Mouse (Mus musculus) hindlimb bud, embryonic 11.5 days (tissue): ENCODE data around the gene Tmem169.
A peak's percentile ranks its signal among the peaks of the same experiment; 100 is the strongest.
"Not testable (repeated sequence)": the region's sequence is repeated elsewhere in the genome, so short reads cannot be mapped to it uniquely, and the experiment has no call there.

Source experiments
- DNase-seq: peaks from one replicate; pipeline ENCODE4 v3.0.0-alpha.2; 2012; ENCODE audit warnings: low read depth, low spot score; ENCODE audit errors: extremely low spot score

Gene Tmem169

GRCm38 (mm10) chr1:72283992-72284485, at the start of gene Tmem169, which contains the start of gene Pecr:
Gene Tmem169, plus strand, starts transcription at chr1:72284369.
Gene Pecr, minus strand, starts transcription at chr1:72284314.
- peak; percentile 70 for DNase-seq

- peak; percentile 24 for DNase-seq
Observed at GRCm38 (mm10) chr1:72236363-72237006, 47.7 kb upstream of the Tmem169 start.

- DNase-seq = peak; percentile 46
Observed at GRCm38 (mm10) chr1:72237007-72237775, 47.0 kb upstream of the Tmem169 start.

- DNase-seq = no peak
Observed at GRCm38 (mm10) chr1:72238016-72238580, 46.1 kb upstream of the Tmem169 start.

- not testable (repeated sequence) for DNase-seq
Observed at GRCm38 (mm10) chr1:72239113-72239512, 45.1 kb upstream of the Tmem169 start.

GRCm38 (mm10) chr1:72242581-72243143, 41.5 kb upstream of the Tmem169 start:
- DNase-seq = no peak

GRCm38 (mm10) chr1:72243656-72244316, 40.4 kb upstream of the Tmem169 start:
- peak; percentile 71 for DNase-seq

DNA sequence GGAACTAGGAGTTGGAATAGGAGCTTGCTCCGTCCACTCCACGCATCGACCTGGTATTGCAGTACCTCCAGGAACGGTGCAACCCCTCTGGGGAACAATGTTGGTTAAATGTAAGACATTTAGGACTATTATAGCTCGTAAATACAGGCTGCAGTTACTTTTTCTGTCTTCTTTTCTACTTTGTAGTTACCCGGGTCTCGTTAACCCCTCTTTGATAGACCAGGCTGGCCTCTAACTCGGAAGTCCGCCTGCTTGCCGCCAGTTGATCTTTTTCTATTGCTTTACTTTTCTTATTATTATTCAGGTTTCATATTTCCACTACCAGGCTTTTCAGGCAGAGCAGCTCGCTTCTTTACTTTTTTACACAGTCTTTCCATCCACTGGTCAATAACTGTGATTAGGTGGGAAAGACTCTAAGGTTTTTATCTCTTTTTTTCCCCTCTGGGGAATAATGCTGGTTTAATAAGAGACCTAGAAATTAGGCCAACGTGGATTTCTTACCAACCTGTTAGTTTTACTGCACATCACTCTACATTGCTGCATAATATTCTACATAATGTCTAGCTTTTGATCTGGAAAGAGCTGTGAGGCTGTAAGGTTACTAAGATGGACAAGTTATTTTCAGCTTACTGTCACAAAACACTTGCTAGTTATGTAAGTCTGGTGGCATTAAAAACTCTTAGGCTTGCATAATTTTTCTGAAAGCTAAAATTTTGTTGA, 39.7 kb upstream of the Tmem169 start:
- peak; percentile 80 for DNase-seq

DNA sequence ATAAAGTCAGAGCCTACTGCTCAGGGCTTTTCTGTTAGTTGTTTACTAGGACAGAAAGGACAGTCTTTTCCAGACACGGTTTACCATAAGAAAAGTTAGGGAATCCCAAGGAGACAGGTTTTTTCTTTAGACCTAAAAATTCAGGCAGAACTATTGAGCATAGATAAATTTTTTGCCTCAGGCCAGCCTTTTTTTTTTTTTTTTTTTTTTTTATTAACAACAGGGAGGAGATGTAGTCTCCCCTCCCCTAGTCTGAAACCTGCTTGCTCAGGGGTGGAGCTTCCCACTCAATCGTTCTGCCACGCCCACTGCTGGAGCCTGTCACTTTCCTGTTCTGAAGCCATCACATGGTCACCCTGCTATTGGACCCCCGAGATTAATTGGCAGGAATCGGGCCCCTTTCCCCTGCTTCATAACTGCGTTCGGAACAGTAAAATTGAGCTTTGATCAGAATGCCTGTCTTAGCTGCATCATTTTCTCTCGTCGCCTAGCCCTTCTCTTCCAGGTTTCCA, 35.9 kb upstream of the Tmem169 start:
- DNase-seq = not testable (repeated sequence)

- no peak for DNase-seq
Observed at GRCm38 (mm10) chr1:72251806-72252205, 32.4 kb upstream of the Tmem169 start.

DNA sequence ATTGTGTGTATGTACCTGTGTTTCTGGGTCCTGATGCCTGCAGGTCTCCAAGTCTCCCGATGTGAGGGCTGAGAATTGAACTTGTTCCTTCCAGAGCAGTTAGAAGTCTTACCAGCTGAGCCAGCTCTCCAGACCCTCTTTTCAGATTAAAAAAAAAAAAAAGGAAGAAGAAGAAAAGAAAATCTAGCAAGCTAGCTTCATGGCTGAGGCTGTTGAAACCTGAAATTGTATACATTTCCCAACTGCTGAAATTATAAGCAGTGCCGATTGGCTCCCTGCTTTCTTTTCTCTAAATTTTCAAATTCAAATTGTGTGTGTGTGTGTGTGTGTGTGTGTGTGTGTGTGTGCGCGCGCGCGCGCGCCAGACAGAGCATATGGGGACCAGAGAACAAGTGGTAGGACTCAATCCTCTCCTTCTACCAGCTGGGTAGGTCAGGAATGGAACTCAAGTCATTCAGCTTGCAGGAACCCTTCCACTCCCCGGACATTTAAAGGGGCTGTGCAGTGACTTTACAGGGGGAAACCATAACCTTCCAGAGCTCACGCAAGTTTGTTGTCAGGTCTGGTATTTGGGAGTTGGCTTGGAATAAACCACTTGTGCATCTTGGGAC, 30.2 kb upstream of the Tmem169 start:
- DNase-seq = no peak

GRCm38 (mm10) chr1:72254545-72255061, 29.6 kb upstream of the Tmem169 start:
- DNase-seq = peak; percentile 50

DNA sequence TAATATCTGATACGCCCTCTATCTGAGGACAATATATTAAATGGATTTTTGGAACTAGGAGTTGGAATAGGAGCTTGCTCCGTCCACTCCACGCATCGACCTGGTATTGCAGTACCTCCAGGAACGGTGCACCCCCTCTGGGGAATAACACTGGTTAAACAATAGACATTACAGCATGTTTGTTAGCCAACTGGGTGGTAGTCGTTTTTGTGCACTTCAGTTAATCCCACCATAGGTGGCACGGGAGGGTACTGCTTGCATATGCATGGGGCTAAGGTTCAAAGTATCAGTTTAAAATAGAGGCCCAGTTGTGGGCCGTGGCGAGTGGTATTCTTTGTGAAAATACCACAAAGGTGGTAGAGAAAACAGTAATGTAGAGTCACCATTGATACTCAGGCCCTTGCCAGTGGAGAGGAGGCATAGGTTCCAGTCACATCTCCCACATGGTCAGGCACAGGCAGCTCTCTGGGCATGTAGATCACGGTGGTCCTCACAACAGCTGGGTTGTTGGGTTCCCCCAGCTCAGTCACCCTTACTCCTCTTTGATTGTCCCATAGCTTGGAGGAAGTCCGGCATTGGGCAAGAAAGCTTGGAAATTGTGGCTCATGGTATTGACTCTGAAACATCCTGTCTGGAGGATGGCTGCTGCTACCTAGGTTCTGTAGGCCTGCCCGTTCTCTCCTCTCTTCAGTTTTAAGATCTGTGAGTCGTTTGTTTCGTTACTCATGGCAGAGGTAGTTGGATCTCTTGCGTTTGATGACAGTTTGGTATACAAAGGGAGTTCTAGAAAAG, 28.9 kb upstream of the Tmem169 start:
- peak; percentile 89 for DNase-seq

- DNase-seq = no peak
Observed at GRCm38 (mm10) chr1:72255854-72256175, 28.4 kb upstream of the Tmem169 start.

DNA sequence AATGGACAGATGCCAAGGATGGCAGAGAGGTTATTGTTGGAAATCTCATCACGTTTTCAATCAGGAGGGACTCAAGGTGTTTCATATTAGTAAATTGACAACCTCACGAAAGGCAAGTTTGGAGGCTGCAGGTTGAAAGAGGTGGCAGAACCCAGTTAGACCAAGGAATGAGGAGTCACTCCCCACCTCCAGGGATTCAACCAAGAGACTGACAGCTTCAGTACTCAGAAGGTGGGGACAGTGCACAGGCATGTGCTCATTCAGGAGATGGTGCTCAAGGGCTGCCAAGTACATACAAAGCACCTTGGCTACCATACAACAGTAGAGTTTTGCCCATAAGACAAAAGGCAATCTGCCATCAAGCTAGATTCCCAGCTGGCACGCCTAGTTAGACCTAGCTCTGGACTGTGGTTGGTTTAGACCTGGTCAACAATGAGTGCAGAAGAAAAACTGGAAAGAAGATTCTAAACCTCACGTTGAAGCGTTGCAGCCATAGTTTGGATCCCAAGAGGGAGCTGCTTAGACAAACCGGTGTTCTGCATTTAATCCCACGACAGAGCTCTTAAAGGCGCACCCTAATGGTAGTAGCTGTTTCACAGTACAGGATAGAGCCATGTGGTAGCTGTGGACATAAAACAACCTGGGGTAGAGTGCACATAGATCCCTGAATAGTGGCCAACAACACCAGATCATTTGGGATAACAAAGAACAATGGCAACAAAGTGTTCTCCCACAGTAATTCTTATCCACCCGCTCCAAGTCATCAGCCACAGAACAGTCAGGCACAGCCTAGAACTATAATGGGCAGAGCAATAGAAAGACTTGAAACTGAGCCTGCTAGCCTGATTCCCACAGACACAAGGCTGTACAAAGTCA, 27.6 kb upstream of the Tmem169 start:
- no peak for DNase-seq

DNA sequence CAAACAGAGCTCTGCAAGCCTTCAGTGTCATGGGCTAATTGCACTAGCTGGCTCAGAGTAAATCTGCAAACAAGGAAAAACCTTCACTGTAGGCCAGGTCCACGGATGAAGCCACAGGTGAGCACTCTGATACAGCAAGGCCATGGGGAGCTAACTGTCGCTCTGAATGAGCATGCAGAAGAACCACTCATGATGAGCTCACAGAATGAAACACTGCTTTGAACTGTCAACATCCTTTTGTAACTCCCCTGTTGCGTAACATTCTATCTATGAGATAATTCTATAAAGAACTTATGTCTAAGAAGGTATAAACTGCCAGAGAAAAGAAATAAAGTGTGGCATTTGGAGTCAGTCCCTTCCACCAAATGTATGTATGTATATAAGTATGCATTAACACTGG, 21.1 kb upstream of the Tmem169 start:
- DNase-seq = no peak

DNA sequence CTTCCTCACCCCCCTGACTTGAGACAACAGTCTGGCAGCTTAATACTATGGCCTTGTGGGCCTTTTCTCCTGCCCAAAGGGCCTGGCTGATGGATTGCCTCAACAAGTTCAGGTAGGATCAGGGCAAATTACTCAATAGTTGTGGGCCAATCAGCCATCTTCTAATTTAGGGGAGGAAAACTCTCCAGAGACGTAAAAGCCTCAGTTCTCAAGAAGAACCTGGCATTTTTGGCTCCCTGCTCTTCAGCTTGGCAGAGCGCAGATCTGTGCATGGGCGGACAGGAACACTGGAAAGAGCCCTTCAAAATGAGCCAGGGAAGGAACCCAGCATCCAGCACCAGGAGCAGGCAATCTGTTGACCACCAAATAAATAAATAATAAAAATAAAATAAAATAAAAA, 6.1 kb upstream of the Tmem169 start:
- DNase-seq = no peak

GRCm38 (mm10) chr1:72282604-72283003, 1.6 kb upstream of the Tmem169 start:
- DNase-seq = no peak
